Mouse (Mus musculus): ENCODE data around the gene 4930467E23Rik. TPM values are rescaled to one million over a fixed set of nuclear protein-coding genes. Genes with fewer than 3 reads are reported as not detected.
"Not testable (repeated sequence)": the region's sequence is repeated elsewhere in the genome, so short reads cannot be mapped to it uniquely, and the experiment has no call there.

4930467E23Rik gene
- polyA plus RNA-seq (2014; fragmentation: Nextera tagmentation; extraction: Ambion mirVana), result not detected in 2 replicates

- not testable (repeated sequence) for H3K9ac ChIP-seq (ENCODE audit: low read depth, low read length); H3K27me3 ChIP-seq (ENCODE audit: control insufficient read depth, insufficient read depth, low read length); H3K4me3 ChIP-seq (ENCODE audit: low read length); H3K36me3 ChIP-seq (ENCODE audit: control insufficient read depth, insufficient read depth, low read length); H3K4me2 ChIP-seq (replicated peaks; ENCODE audit: low read depth, low read length); H3K4me1 ChIP-seq (ENCODE audit: control insufficient read depth, insufficient read depth, low read length); ATAC-seq (ENCODE audit: low FRiP score, low TSS enrichment); H3K27ac ChIP-seq (ENCODE audit: low read depth, low read length); H3K9me3 ChIP-seq (ENCODE audit: control insufficient read depth, low read length)
- no CpG with 5 or more reads among the region's 2 CpGs for WGBS
Observed at GRCm38 (mm10) chr8:19729276-19729675, at the start of gene 4930467E23Rik. Gene 4930467E23Rik, plus strand, starts transcription at chr8:19729576.

GRCm38 (mm10) chr8:19682311-19682710, 47.1 kb upstream of the 4930467E23Rik start:
- not testable (repeated sequence) for H3K4me2 ChIP-seq (replicated peaks; ENCODE audit: low read depth, low read length)

DNA sequence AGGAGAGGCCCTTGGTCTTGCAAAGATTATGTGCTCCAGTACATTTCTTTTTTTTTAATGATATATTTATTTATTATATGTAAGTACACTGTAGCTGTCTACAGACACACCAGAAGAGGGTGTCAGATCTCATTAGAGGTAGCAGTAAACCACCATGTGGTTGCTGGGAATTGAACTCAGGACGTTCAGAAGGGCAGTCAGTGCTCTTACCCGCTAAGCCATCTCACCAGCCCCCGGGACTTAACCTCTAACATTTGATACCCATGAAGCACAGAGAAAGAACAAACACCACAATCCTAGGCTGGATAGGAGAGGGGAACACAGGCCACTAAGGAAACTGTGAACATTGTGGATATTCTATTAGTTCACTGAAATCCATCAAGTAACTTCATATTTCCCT, 43.9 kb upstream of the 4930467E23Rik start:
- WGBS, result 79% methylated on average over 3 of the region's 3 CpGs
- not testable (repeated sequence) for H3K36me3 ChIP-seq (ENCODE audit: control insufficient read depth, insufficient read depth, low read length); H3K4me3 ChIP-seq (ENCODE audit: low read length); ATAC-seq (ENCODE audit: low FRiP score, low TSS enrichment); H3K9me3 ChIP-seq (ENCODE audit: control insufficient read depth, low read length); H3K27me3 ChIP-seq (ENCODE audit: control insufficient read depth, insufficient read depth, low read length); H3K9ac ChIP-seq (ENCODE audit: low read depth, low read length); H3K4me2 ChIP-seq (replicated peaks; ENCODE audit: low read depth, low read length); H3K4me1 ChIP-seq (ENCODE audit: control insufficient read depth, insufficient read depth, low read length); H3K27ac ChIP-seq (ENCODE audit: low read depth, low read length)

More at GRCm38 (mm10) chr8:19682311-19682710, 47.1 kb upstream of the 4930467E23Rik start:
- not testable (repeated sequence) for H3K27ac ChIP-seq (ENCODE audit: low read depth, low read length); H3K27me3 ChIP-seq (ENCODE audit: control insufficient read depth, insufficient read depth, low read length); H3K36me3 ChIP-seq (ENCODE audit: control insufficient read depth, insufficient read depth, low read length); H3K9ac ChIP-seq (ENCODE audit: low read depth, low read length); H3K9me3 ChIP-seq (ENCODE audit: control insufficient read depth, low read length); H3K4me1 ChIP-seq (ENCODE audit: control insufficient read depth, insufficient read depth, low read length); H3K4me3 ChIP-seq (ENCODE audit: low read length); ATAC-seq (ENCODE audit: low FRiP score, low TSS enrichment)
- WGBS, result 75% methylated on average over 2 of the region's 3 CpGs

DNA sequence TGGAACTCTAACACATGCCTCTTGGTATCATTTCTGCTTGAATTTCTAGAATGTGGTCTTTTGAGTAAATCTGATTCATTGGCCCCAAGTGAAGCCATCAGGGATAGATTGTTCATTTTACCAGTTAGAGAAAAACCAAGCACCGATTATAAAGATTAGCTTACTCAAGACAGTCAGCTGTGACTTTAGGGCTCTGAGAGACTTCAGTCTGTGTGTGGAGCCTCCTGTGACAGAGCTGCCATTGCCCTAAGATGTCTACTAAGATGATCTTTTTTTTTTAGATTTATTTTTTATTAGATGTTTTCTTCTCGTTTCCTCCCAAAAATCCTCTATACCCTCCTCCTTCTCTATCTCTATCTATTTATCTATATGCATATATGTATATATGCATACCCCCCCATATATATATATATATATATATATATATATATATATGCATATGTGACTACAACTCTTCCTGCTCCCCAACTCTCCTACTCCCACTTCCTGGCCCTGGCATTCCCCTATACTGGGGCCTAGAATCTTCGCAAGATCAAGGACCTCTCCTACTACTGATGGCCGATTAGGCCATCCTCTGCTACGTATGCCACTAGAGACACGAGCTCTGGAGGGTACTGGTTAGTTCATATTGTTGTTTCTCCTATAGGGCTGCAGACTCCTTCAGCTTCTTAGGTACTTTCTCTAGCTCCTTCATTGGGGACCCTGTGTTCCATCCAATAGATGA, 40.4 kb upstream of the 4930467E23Rik start:
- not testable (repeated sequence) for H3K4me1 ChIP-seq (ENCODE audit: control insufficient read depth, insufficient read depth, low read length); H3K9me3 ChIP-seq (ENCODE audit: control insufficient read depth, low read length); H3K9ac ChIP-seq (ENCODE audit: low read depth, low read length); H3K4me2 ChIP-seq (replicated peaks; ENCODE audit: low read depth, low read length); H3K4me3 ChIP-seq (ENCODE audit: low read length); H3K27ac ChIP-seq (ENCODE audit: low read depth, low read length); ATAC-seq (ENCODE audit: low FRiP score, low TSS enrichment); H3K27me3 ChIP-seq (ENCODE audit: control insufficient read depth, insufficient read depth, low read length); H3K36me3 ChIP-seq (ENCODE audit: control insufficient read depth, insufficient read depth, low read length)
- WGBS, result 82% methylated on average over 6 of the region's 6 CpGs

DNA sequence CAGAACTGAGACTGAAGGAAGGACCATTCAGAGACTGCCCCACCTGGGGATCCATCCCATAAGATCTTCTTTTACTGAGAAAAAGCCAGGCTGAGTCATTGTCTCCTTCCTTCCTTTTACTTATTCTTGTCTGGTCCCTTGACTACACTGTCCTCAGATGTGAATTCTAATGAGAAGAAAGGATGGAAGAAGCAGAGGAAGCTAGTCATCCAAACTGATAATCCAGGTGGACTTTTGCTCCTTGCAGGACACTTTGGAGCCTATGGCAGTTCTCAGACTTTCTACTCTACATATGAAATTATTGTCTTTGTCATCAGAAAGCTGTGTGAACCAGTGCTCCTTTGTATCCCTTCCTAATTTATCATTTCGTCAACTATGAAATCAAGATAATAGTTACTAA, 39.6 kb upstream of the 4930467E23Rik start:
- 92% methylated on average over 1 of the region's 1 CpGs for WGBS
- not testable (repeated sequence) for H3K9me3 ChIP-seq (ENCODE audit: control insufficient read depth, low read length); H3K9ac ChIP-seq (ENCODE audit: low read depth, low read length); H3K4me1 ChIP-seq (ENCODE audit: control insufficient read depth, insufficient read depth, low read length); H3K27ac ChIP-seq (ENCODE audit: low read depth, low read length); H3K4me2 ChIP-seq (replicated peaks; ENCODE audit: low read depth, low read length); H3K27me3 ChIP-seq (ENCODE audit: control insufficient read depth, insufficient read depth, low read length); H3K36me3 ChIP-seq (ENCODE audit: control insufficient read depth, insufficient read depth, low read length); ATAC-seq (ENCODE audit: low FRiP score, low TSS enrichment); H3K4me3 ChIP-seq (ENCODE audit: low read length)

DNA sequence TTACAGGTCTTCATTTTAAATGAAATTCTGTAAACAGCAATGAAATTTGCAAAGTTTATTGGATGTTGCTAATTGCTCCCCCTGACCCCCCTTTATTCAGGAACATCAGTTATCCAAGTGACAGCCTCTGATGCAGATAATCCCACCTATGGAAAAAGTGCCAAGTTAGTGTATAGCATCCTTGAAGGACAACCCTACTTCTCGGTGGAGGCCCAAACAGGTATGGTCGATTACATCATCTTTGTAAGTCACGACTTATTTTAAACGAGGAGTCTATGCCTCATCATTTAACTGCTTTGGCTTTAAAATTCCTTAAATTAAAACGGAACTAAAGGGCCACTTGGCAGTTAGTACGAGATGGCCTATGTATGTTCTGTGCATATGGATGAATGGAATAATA, 38.0 kb upstream of the 4930467E23Rik start:
- H3K9me3 ChIP-seq (ENCODE audit: control insufficient read depth, low read length); H3K9ac ChIP-seq (ENCODE audit: low read depth, low read length); H3K4me2 ChIP-seq (replicated peaks; ENCODE audit: low read depth, low read length); H3K4me1 ChIP-seq (ENCODE audit: control insufficient read depth, insufficient read depth, low read length); H3K36me3 ChIP-seq (ENCODE audit: control insufficient read depth, insufficient read depth, low read length); ATAC-seq (ENCODE audit: low FRiP score, low TSS enrichment); H3K4me3 ChIP-seq (ENCODE audit: low read length); H3K27ac ChIP-seq (ENCODE audit: low read depth, low read length); H3K27me3 ChIP-seq (ENCODE audit: control insufficient read depth, insufficient read depth, low read length): not testable (repeated sequence)
- 76% methylated on average over 6 of the region's 6 CpGs for WGBS

DNA sequence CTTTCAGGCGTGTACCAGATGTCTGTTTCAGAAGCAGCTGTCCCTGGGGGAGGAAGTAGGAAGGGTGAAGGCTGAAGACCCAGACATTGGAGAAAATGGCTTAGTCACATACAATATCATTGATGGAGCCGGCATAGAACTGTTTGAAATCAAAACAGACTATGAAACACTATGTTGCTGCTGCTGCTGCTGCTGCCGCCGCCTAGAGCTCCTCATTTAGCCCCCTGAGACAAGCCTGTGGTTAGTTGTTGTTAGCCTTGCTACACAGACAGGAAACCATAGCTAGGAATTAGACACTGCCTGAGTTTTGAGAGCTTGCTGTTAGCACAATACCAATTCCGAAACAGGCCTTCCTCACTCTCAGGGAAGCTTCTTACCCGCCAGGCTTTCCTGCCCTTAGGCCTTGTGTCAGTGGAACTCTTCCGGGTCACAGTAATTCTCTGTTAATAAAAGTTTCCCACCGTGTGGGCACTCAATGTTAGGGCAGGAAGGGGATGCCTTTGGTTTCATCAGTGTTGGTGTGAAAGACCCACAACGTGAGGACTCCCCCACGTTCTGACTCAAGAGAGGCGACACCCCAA, 31.8 kb upstream of the 4930467E23Rik start:
- not testable (repeated sequence) for H3K9me3 ChIP-seq (ENCODE audit: control insufficient read depth, low read length); H3K9ac ChIP-seq (ENCODE audit: low read depth, low read length); H3K4me2 ChIP-seq (replicated peaks; ENCODE audit: low read depth, low read length); H3K36me3 ChIP-seq (ENCODE audit: control insufficient read depth, insufficient read depth, low read length); H3K4me1 ChIP-seq (ENCODE audit: control insufficient read depth, insufficient read depth, low read length); H3K4me3 ChIP-seq (ENCODE audit: low read length); ATAC-seq (ENCODE audit: low FRiP score, low TSS enrichment); H3K27me3 ChIP-seq (ENCODE audit: control insufficient read depth, insufficient read depth, low read length); H3K27ac ChIP-seq (ENCODE audit: low read depth, low read length)
- 83% methylated on average over 10 of the region's 11 CpGs for WGBS

- not testable (repeated sequence) for H3K36me3 ChIP-seq (ENCODE audit: control insufficient read depth, insufficient read depth, low read length); ATAC-seq (ENCODE audit: low FRiP score, low TSS enrichment); H3K4me1 ChIP-seq (ENCODE audit: control insufficient read depth, insufficient read depth, low read length); H3K4me2 ChIP-seq (replicated peaks; ENCODE audit: low read depth, low read length); H3K9ac ChIP-seq (ENCODE audit: low read depth, low read length); H3K4me3 ChIP-seq (ENCODE audit: low read length); H3K27me3 ChIP-seq (ENCODE audit: control insufficient read depth, insufficient read depth, low read length); H3K9me3 ChIP-seq (ENCODE audit: control insufficient read depth, low read length); H3K27ac ChIP-seq (ENCODE audit: low read depth, low read length)
- WGBS, result 79% methylated on average over 6 of the region's 6 CpGs
Observed at GRCm38 (mm10) chr8:19698123-19698522, 31.3 kb upstream of the 4930467E23Rik start.

GRCm38 (mm10) chr8:19698722-19699121, 30.7 kb upstream of the 4930467E23Rik start:
- H3K9ac ChIP-seq (ENCODE audit: low read depth, low read length); H3K27ac ChIP-seq (ENCODE audit: low read depth, low read length); H3K4me3 ChIP-seq (ENCODE audit: low read length); H3K27me3 ChIP-seq (ENCODE audit: control insufficient read depth, insufficient read depth, low read length); H3K9me3 ChIP-seq (ENCODE audit: control insufficient read depth, low read length); H3K4me2 ChIP-seq (replicated peaks; ENCODE audit: low read depth, low read length); H3K36me3 ChIP-seq (ENCODE audit: control insufficient read depth, insufficient read depth, low read length); H3K4me1 ChIP-seq (ENCODE audit: control insufficient read depth, insufficient read depth, low read length); ATAC-seq (ENCODE audit: low FRiP score, low TSS enrichment): not testable (repeated sequence)
- 91% methylated on average over 4 of the region's 4 CpGs for WGBS

Data from kidney, embryonic 14.5 days (tissue).